22 mouse cellular contexts compared by ENCODE assay signal in the genomic region with DNA sequence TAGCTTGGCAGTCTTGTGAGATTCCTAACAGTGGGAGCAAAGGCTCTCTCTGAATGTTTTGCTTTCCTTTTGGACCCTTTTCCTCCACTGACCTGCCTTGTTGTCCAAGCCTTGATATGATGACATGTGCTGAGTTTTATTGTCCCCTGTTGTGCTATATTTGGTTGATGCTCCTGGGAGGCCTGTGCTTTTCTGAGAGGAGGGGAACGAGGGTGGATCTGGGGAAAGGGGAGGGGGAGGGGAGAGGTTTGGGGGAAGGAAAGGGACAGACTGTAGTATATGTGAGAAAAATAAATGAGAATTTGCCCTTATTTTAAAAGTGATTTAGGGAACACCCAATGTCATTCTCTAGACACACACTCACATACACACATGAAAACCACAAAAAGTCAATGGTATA. TPM values are rescaled to one million over a fixed set of nuclear protein-coding genes. Genes with fewer than 3 reads are reported as not detected.
DNase-seq lines count a peak whose midpoint lies in the region; ATAC-seq and TF ChIP-seq lines count a peak whose summit lies in the region.
"Not testable (repeated sequence)": the region's sequence is repeated elsewhere in the genome, so short reads cannot be mapped to it uniquely, and the experiment has no call there.
"Had no signal": no experiment of that assay in that cellular context is flagged by ENCODE, and none has a peak within 500 bp of the region (broad histone marks: within the 10 kb centered on the region; RNA-seq: fewer than 3 reads in every experiment).

No protein-coding gene starts in this region.

- not testable (repeated sequence) for H3K4me3 ChIP-seq in forebrain, embryonic 10.5 days; heart, embryonic 10.5 days; limb, embryonic 10.5 days; lung, postnatal 0 days (ENCODE audit: low read depth, low read length)

- peaks cover 31% of the 10 kb centered on the region for H3K9me3 ChIP-seq in forebrain, embryonic 10.5 days
- H3K9me3 ChIP-seq in heart, embryonic 10.5 days; limb, embryonic 10.5 days (replicated peaks); lung, postnatal 0 days (ENCODE audit: low read length): not testable (repeated sequence)

- not testable (repeated sequence) for H3K36me3 ChIP-seq in forebrain, embryonic 10.5 days (replicated peaks); heart, embryonic 10.5 days; limb, embryonic 10.5 days; lung, postnatal 0 days (ENCODE audit: insufficient read depth, low read length)

- peak; percentile 21 for DNase-seq in MN1 (ENCODE audit: low spot score)
- DNase-seq in embryo, embryonic 10.5 days (ENCODE audit: low spot score), result peak; percentile 7
- DNase-seq in forebrain, embryonic 10.5 days (ENCODE audit: extremely low spot score, low spot score), result peak; percentile 21
- DNase-seq in heart, embryonic 10.5 days (ENCODE audit: low spot score), result peak; percentile 82
- peak; percentile 44 for DNase-seq in limb, embryonic 10.5 days (ENCODE audit: low spot score)
- DNase-seq in lung, postnatal 0 days (ENCODE audit: low spot score), result peak; percentile 41
- DNase-seq in naive thymus-derived CD4-positive, alpha-beta T cell, adult 2 months (ENCODE audit: low read depth), result peak; percentile 0
- peak; percentile 9 for DNase-seq in thymus, postnatal 0 days (ENCODE audit: low spot score)

- not testable (repeated sequence) for H3K27ac ChIP-seq in forebrain, embryonic 10.5 days; heart, embryonic 10.5 days; limb, embryonic 10.5 days; lung, postnatal 0 days (ENCODE audit: low read length)

- WGBS in forebrain, embryonic 10.5 days, result 43% methylated on average over 1 of the region's 1 CpGs
- WGBS in heart, embryonic 10.5 days, result 24% methylated on average over 1 of the region's 1 CpGs
- WGBS in limb, embryonic 10.5 days, result 45% methylated on average over 1 of the region's 1 CpGs
- WGBS in lung, postnatal 0 days, result 21% methylated on average over 1 of the region's 1 CpGs

- not testable (repeated sequence) for H3K4me1 ChIP-seq in forebrain, embryonic 10.5 days; heart, embryonic 10.5 days; limb, embryonic 10.5 days; lung, postnatal 0 days (ENCODE audit: insufficient read depth, low read depth, low read length)

- not testable (repeated sequence) for TF ChIP-seq CTCF in lung, postnatal 0 days (IDR thresholded peaks at IDR 0.05)

- H3K9ac ChIP-seq in lung, postnatal 0 days (replicated peaks; ENCODE audit: low read depth), result not testable (repeated sequence)

- H3K27me3 ChIP-seq in forebrain, embryonic 10.5 days (ENCODE audit: poor library complexity, severe bottlenecking); heart, embryonic 10.5 days (ENCODE audit: insufficient read depth, poor library complexity, severe bottlenecking); limb, embryonic 10.5 days (ENCODE audit: low read depth, poor library complexity, severe bottlenecking); lung, postnatal 0 days (replicated peaks; ENCODE audit: insufficient read depth, low read length): not testable (repeated sequence)

- not testable (repeated sequence) for H3K4me2 ChIP-seq in lung, postnatal 0 days (replicated peaks; ENCODE audit: low read depth, low read length)

- not testable (repeated sequence) for ATAC-seq in lung, postnatal 0 days

- TF ChIP-seq EP300 in lung, postnatal 0 days (IDR thresholded peaks at IDR 0.05), result not testable (repeated sequence)

RNA-seq across cellular contexts. Expression of gene Gm21190, which starts 20.1 kb away (rescaled TPM):
- polyA plus RNA-seq in forebrain, embryonic 10.5 days (2016; fragmentation: Nextera tagmentation; extraction: Ambion mirVana), result not detected in 2 replicates
- polyA plus RNA-seq in heart, embryonic 10.5 days (2016; fragmentation: Nextera tagmentation; extraction: Ambion mirVana), result 0.30 TPM in 1 of 2 replicates, not detected in the other
- not detected in 2 replicates for polyA plus RNA-seq in limb, embryonic 10.5 days (2016; fragmentation: Nextera tagmentation; extraction: Ambion mirVana)
- polyA plus RNA-seq in lung, postnatal 0 days (2015; fragmentation: Nextera tagmentation; extraction: Ambion mirVana), result not detected in 2 replicates
- 0.17 and 0.27 TPM in 2 replicates for polyA plus RNA-seq in thymus, postnatal 0 days (2015; fragmentation: Nextera tagmentation; extraction: Ambion mirVana)
- polyA plus RNA-seq: activated CD4-positive, CD25-positive, alpha-beta regulatory T cell, adult 4 months; CD4-positive, CD25-positive, alpha-beta regulatory T cell, adult 4 months; embryonic facial prominence, embryonic 12.5 days; forebrain, embryonic 13.5 days; forebrain, embryonic 16.5 days; frontal cortex, adult 2 months; heart, embryonic 12.5 days; heart, embryonic 15.5 days; hindbrain, embryonic 10.5 days; hindbrain, embryonic 13.5 days; hindbrain, embryonic 16.5 days; inflammation-experienced regulatory T-cells, adult 6 months; intestine, embryonic 16.5 days had no signal

RNA-seq across cellular contexts. Expression of gene Gm21083, which starts 28.0 kb away (rescaled TPM):
- not detected in 2 replicates for polyA plus RNA-seq in forebrain, embryonic 10.5 days (2016; fragmentation: Nextera tagmentation; extraction: Ambion mirVana)
- 0.16 and 0.48 TPM in 2 replicates for polyA plus RNA-seq in heart, embryonic 10.5 days (2016; fragmentation: Nextera tagmentation; extraction: Ambion mirVana)
- not detected in 2 replicates for polyA plus RNA-seq in limb, embryonic 10.5 days (2016; fragmentation: Nextera tagmentation; extraction: Ambion mirVana)
- not detected in 2 replicates for polyA plus RNA-seq in lung, postnatal 0 days (2015; fragmentation: Nextera tagmentation; extraction: Ambion mirVana)
- 0.28 and 0.33 TPM in 2 replicates for polyA plus RNA-seq in thymus, postnatal 0 days (2015; fragmentation: Nextera tagmentation; extraction: Ambion mirVana)
- polyA plus RNA-seq: activated CD4-positive, CD25-positive, alpha-beta regulatory T cell, adult 4 months; CD4-positive, CD25-positive, alpha-beta regulatory T cell, adult 4 months; embryonic facial prominence, embryonic 12.5 days; embryonic facial prominence, embryonic 15.5 days; forebrain, embryonic 13.5 days; forebrain, embryonic 16.5 days; frontal cortex, adult 2 months; hindbrain, embryonic 10.5 days; hindbrain, embryonic 13.5 days; hindbrain, embryonic 16.5 days; inflammation-experienced regulatory T-cells, adult 6 months had no signal

Comparison
In these comparisons a context has a peak if more than half of its experiments do, and no peak if none do; other contexts are left out.
1. DNase-seq: peak in every context shown above with its lines; median percentile 82 in heart, embryonic 10.5 days; 44 in limb, embryonic 10.5 days; 41 in lung, postnatal 0 days; 21 in MN1; 21 in forebrain, embryonic 10.5 days; 9 in thymus, postnatal 0 days; 7 in embryo, embryonic 10.5 days; 0 in naive thymus-derived CD4-positive, alpha-beta T cell, adult 2 months.